Mouse (Mus musculus) cerebellum, adult 2 months (tissue): ENCODE measurements around the gene Rxfp3. TPM values are rescaled to one million over a fixed set of nuclear protein-coding genes. Genes with fewer than 3 reads are reported as not detected.
"Not testable (repeated sequence)": the region's sequence is repeated elsewhere in the genome, so short reads cannot be mapped to it uniquely, and the experiment has no call there.

ENCODE experiments used
- DNase-seq, 2 experiments: peaks; one replicate each; pipeline ENCODE4 v3.0.0; 2021
- H3K27ac ChIP-seq: fragments of 200-500 bp; 2 replicates; pipeline ENCODE4 v1.5.1; 2012; ENCODE audit warnings: low read length, control low read depth, inconsistent platforms; ENCODE audit not compliant: insufficient read depth
- H3K27me3 ChIP-seq: fragments of 200-500 bp; 2 replicates; pipeline ENCODE4 v1.6.1; 2012; ENCODE audit warnings: inconsistent platforms, mild to moderate bottlenecking, low read length, moderate library complexity; ENCODE audit not compliant: control insufficient read depth, insufficient read depth
- H3K4me1 ChIP-seq: fragments of 200-500 bp; 2 replicates; pipeline ENCODE4 v1.6.1; 2011; ENCODE audit warnings: low read length; ENCODE audit not compliant: control insufficient read depth, insufficient read depth
- H3K4me3 ChIP-seq: fragments of 200-500 bp; replicated peaks from 2 replicates; pipeline ENCODE3; 2011; ENCODE audit warnings: mild to moderate bottlenecking, low read depth, low read length, control low read depth; ENCODE audit not compliant: insufficient read depth
- CTCF ChIP-seq: fragments of 200-500 bp; IDR thresholded peaks from 2 replicates; pipeline ENCODE4 v1.5.1; 2011; ENCODE audit warnings: low read depth, mild to moderate bottlenecking, control low read depth, low read length, moderate library complexity, borderline replicate concordance; ENCODE audit not compliant: insufficient read depth
- POLR2A ChIP-seq: fragments of 200-500 bp; IDR thresholded peaks from 2 replicates; pipeline ENCODE4 v1.6.1; 2011; ENCODE audit warnings: low read length, control low read depth, borderline replicate concordance; ENCODE audit not compliant: insufficient read depth
- WGBS: fragments of 180-500 bp; shearing (Covaris S2); methylation state at CpG from one replicate; pipeline ENCODE4 v1.1.7; 2018; 5-methylcytosine and 5-hydroxymethylcytosine counted together
- polyA plus RNA-seq: library from polyadenylated mRNA; depleted of rRNA; stranded (reverse); fragments of >200 nt; gene quantifications from 2 replicates; pipeline ENCODE4 v1.2.3, GENCODE M21; 2012; rRNA removed

Rxfp3 gene
- polyA plus RNA-seq, 1 experiment: 0.33 TPM

GRCm38 (mm10) chr15:10991566-10991965 lies 46.2 kb downstream of the Rxfp3 start:
- Histone ChIP-seq H3K27me3 (no peaks in the 10 kb centered on the region), H3K4me3 (no peak overlapping the region), H3K27ac (no peak overlapping the region), H3K4me1 (no peaks in the 10 kb centered on the region)
- 100% methylated on average over 1 of the region's 1 CpGs for WGBS
- no peak for DNase-seq
- TF ChIP-seq POLR2A (no peak), CTCF (no peak)

DNA sequence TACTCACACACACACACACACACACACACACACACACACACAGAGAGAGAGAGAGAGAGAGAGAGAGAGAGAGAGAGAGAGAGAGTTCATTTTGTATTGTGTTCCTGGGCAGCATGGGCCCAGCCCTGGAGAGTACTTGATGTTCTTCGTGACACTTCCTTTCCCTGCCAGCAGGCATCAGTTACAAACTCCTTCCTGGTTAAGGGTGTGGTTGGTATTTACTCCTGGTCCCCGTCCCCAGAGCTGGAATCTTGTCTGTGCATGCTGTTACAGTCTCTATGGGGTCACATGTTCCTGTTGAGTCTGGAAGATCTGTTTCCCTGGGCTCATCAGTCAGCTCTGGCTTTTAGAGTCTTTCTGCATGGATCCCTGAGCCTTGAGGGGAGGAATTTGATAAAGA lies 47.4 kb downstream of the Rxfp3 start:
- TF ChIP-seq CTCF (no peak), POLR2A (no peak)
- DNase-seq: no peak
- H3K27ac ChIP-seq: no peak overlapping the region
- no peak overlapping the region for H3K4me3 ChIP-seq
- no peaks in the 10 kb centered on the region for H3K27me3 ChIP-seq
- no peaks in the 10 kb centered on the region for H3K4me1 ChIP-seq
- 54% methylated on average over 2 of the region's 2 CpGs for WGBS

- not testable (repeated sequence) for H3K4me1 ChIP-seq, H3K27me3 ChIP-seq, H3K4me3 ChIP-seq, H3K27ac ChIP-seq, DNase-seq
- WGBS: 81% methylated on average over 2 of the region's 2 CpGs
Measured at GRCm38 (mm10) chr15:10986477-10986876, 51.3 kb downstream of the Rxfp3 start.

- 83% methylated on average over 6 of the region's 6 CpGs for WGBS
- Histone ChIP-seq H3K4me3 (no peak overlapping the region), H3K27ac (no peak overlapping the region), H3K27me3 (no peaks in the 10 kb centered on the region), H3K4me1 (no peaks in the 10 kb centered on the region)
- no peak for DNase-seq
- no peak for TF ChIP-seq CTCF
- TF ChIP-seq POLR2A: no peak
Measured at GRCm38 (mm10) chr15:10985756-10986155, 52.0 kb downstream of the Rxfp3 start.

Other genes with a start within 250 kb of the Rxfp3 start
- gene C1qtnf3, start 85.7 kb downstream of the Rxfp3 start, polyA plus RNA-seq: 0.17 and 0.20 TPM in 2 replicates
- gene Amacr, start 56.2 kb downstream of the Rxfp3 start, polyA plus RNA-seq: 11.4 and 12.0 TPM in 2 replicates
- 0.10 and 0.19 TPM in 2 replicates for gene Slc45a2, start 37.3 kb downstream of the Rxfp3 start, polyA plus RNA-seq
- 0.15 and 0.33 TPM in 2 replicates for gene Adamts12, start 26.8 kb upstream of the Rxfp3 start, polyA plus RNA-seq